Mouse (Mus musculus) thymus, postnatal 4 days (tissue): Measurements from ENCODE around the gene Arnt.
"Not testable (repeated sequence)": the region's sequence is repeated elsewhere in the genome, so short reads cannot be mapped to it uniquely, and the experiment has no call there.

Experiments
- DNase-seq: peaks from one replicate; pipeline ENCODE4 v3.0.0; 2021

Arnt gene

GRCm38 (mm10) chr3:95434136-95434982 is at the start of gene Arnt:
TSS of gene Arnt (plus strand) at chr3:95434388.
- peak; percentile 89 for DNase-seq

GRCm38 (mm10) chr3:95385401-95386075 is 48.6 kb upstream of the Arnt start:
- DNase-seq, result no peak

DNA sequence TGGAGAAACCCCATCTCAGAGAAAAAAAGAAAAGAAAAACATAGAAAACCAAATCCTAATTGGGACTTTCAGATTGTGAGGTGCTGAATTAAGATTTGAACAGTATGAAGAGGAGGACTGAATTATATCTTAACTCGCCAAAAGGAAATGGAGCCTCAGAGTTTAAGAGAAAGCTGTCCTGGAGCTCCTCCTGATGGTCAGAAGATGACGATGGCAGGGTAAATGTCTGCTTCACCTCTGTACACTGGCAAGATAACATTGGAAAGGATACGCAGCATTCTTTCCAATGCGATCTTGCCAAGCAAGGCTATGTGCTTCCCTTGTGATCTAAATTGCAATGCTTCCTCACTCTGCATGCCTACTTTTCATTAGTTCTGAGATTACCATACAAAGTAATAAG is 39.8 kb upstream of the Arnt start:
- peak; percentile 7 for DNase-seq

DNA sequence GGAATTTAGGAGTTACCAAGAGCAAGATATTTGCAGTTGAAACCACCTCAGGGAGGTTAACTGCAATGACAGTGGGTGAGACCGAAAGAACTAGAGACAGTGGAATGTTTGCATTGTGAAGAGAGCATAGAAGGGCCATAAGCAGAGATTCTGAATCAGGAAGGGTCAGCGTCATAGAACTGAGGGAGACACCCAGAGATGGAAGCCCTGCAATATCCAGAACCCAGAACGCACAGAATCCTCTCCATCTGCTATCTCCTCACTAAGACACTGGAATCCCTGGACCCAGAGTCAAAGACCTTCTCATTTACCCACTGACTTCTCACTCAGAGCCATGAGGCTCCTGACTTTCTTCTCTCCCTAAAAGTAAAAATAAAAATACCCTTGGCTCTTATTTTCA is 31.4 kb upstream of the Arnt start, which contains the start of gene 4930558C23Rik:
TSS of gene 4930558C23Rik (minus strand) at position 101 of the 400 bp plus-strand sequence.
- DNase-seq, result no peak

DNA sequence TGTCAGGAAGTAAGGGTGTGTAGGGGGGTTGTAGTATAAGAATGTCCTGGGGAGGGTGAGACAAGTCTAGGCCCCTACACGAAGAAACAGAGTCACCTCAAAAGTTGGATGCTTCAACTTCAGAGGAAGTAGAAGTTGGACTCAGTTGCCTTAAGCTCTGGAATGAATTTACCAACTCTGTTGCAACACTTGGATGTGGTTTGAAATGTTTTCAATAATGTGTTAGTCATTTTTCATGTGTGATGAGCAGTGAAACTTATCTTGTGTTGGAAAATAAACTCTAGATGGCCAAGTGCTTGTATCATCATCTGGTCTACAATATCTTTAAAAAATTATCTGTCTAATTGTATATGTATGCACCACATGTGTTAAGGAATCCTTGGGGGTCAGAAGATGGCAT is 26.5 kb upstream of the Arnt start:
- no peak for DNase-seq

DNA sequence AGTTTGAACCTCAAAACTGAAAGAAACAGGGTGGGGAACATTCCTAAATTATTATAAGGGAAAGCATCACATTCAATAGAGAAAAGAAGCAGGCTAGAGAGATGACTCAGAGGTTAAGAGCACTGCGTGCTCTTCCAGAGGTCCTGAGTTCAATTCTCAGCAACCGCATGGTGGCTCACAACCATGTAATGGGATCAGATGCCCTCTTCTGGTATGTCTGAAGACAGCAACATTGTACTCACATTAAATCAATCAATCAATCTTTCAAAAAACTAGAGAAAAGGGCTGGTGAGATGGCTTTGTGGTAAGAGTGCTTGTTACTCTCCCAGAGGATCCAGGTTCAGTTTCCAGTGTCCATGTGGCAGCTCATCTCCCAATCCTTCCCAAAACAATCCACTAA is 25.3 kb upstream of the Arnt start:
- no peak for DNase-seq

DNA sequence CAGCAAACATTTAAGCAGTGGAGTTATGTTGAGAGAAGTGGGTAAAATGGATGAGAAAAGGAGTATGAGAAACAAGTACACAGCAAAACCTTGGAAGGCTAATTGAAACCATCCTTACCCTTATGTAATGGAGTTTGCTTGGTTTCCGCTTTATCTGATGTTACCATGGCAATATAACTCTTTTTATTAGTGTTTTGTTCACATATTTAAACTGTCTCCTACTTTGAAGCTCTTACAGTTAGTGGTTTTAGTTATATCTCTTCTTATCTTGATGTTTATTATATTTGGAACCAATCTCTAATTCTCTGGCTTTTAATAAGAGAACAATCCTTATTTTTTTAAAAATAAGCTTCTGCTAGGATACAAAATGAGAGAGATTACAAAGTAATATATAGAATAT is 21.9 kb upstream of the Arnt start:
- DNase-seq, result no peak

DNA sequence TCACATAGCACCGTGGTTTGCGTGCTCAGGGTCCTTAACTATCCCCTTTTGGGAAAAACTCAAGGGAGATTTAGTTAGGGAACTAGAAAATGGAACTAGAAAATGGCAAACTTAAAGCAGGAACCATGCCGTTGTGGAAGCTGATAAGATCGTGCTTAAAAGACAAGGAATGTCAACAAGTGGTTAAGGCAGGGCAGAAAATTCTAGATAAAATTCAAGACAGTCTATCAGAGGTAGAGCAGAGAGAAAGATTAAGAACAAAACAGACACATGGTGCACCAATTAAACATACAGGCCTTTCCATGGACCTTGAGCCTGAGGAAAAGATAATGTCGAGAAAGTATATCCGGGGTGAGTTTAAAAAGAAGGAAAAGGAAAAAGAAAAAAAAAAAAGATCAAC is 16.3 kb upstream of the Arnt start:
- no peak for DNase-seq

GRCm38 (mm10) chr3:95426476-95426875 is 7.7 kb upstream of the Arnt start:
- not testable (repeated sequence) for DNase-seq

GRCm38 (mm10) chr3:95427117-95427890 is 6.9 kb upstream of the Arnt start:
- not testable (repeated sequence) for DNase-seq

DNA sequence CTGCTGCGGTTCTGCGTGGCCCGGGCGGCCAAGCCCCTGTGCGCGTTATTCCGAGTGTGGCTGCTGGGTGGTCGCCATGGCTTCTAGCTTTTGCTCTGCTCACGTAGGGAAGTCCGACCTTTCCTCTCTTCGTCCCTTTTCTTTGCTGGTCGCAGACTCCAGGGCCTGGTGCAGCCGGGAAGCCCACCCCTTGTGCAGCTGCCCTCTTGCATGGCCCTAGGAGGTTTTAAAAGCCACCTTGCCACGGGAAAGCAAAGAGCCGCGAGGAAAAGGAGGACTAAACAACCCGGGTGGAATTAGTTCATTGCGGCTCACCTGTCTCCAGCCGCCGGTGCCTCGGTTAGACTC is 6.3 kb upstream of the Arnt start:
- peak; percentile 26 for DNase-seq

DNA sequence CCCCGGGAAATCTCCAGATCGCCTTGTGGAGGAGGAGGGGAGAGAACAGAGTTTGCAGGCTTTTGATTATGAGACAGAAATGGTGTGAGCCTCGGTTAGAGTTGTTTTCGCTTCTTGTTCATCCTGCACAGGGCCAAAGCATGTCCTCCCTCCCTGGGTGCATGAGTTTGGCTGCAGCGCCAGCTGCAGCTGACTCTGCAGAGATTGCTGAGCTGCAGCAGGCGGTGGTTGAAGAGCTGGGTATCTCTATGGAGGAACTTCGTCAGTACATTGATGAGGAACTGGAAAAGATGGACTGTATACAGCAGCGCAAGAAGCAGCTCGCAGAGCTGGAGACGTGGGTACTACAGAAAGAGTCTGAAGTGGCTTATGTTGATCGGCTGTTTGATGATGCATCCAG is 5.8 kb upstream of the Arnt start:
- not testable (repeated sequence) for DNase-seq

DNA sequence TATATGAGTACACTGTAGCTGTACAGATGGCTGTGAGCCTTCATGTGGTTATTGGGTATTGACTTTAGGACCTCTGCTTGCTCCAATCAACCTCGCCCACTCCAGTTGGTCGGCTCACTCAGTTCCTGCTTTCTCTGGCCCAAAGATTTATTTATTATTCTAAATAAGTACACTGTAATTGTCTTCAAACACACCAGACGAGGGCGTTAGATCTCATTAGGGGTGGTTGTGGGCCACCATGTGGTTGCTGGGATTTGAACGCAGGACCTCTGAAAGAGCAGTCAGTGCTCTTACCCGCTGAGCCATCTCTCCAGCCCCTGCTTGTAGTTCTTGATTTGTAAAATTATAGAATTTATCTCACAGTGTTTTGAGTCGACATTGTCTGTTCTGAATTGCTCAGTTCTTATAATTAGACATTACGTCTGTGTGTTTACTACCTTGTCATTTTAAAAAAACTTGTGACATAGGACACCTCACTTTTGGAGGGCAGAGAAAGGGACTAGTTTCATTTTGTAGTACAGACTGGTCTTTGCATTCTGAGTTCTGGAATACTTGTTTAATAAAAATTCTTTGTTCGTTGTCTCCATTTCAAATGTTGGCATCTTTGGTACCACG is 780 bp upstream of the Arnt start:
- DNase-seq, result no peak

DNA sequence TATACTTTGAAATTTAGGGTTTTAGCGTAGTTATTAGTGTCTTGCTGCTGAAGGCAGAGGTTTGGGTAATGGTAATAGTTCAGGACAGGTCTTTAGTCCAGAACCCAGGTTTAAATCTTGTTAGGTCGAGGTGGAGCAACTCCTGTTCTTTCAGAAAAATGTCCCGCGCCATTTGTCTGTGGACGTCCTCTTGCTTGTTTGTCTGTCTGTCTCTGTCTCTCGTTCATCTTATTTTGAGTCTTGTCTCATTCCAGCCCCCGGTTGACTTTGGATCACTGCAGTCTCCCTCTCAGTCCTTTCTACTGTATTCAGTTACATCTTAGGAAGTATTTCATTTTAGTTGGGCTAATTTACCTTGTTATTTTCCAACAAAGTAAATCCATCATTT is 789 bp downstream of the Arnt start:
- DNase-seq, result no peak

- DNase-seq, result no peak
These were observed 1.4 kb downstream of the Arnt start for GRCm38 (mm10) chr3:95435561-95435960.

- DNase-seq, result not testable (repeated sequence)
These were observed 4.4 kb downstream of the Arnt start for GRCm38 (mm10) chr3:95438636-95439035.

DNA sequence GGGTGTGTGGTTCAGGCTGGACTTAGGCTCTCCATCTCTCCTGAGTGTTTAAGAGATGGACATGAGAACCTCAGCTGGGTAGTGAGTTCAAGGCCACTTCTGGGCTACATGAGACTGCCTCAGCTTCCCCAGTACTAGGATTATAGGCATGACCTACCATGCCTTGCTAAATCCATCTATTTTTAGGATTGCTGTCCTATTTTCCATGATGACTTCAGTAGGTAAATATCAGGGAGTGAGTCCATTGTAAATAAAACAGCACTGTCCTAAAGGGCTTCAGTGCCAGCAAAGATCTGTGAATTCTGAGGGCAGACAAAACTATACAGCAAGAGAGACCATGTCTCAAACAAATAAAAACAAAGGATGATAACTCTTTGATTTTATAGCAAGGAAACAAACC is 5.5 kb downstream of the Arnt start:
- no peak for DNase-seq

- DNase-seq, result no peak
These were observed 8.4 kb downstream of the Arnt start for GRCm38 (mm10) chr3:95442406-95443117.

- no peak for DNase-seq
These were observed 11.1 kb downstream of the Arnt start for GRCm38 (mm10) chr3:95445311-95445710.

DNA sequence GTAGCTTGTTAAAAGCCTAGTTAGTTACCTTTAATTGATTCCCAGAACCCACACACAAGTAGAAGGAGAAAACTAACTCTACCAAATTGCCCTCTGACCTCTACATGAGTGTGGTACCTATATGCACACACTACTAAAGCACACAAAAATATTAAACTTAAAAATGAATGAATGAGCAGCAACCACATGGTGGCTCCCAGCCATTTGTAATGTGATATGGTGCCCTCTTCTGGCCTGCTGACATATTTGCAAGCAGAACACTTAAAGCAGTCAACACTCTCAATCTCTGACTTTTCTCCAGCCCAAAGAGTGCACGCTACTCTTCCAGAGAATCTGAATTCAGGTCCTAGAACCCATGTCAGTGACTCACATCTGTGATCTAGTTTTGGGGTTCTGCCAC is 16.2 kb downstream of the Arnt start:
- peak; percentile 61 for DNase-seq

- no peak for DNase-seq
These were observed 16.7 kb downstream of the Arnt start for GRCm38 (mm10) chr3:95450915-95451314.

- DNase-seq, result no peak
These were observed 22.2 kb downstream of the Arnt start for GRCm38 (mm10) chr3:95456367-95456766.

GRCm38 (mm10) chr3:95457758-95458157 is 23.6 kb downstream of the Arnt start:
- no peak for DNase-seq
